Mouse (Mus musculus): ENCODE data around the gene Sergef.

Sergef gene

GRCm38 (mm10) chr7:46448922-46449645 is 190.5 kb downstream of the Sergef start:
- in situ Hi-C loops (cut with MboI, MseI): no loop called here

- in situ Hi-C loops (cut with MboI, MseI): no loop called here
Observed at GRCm38 (mm10) chr7:46447473-46448165, 192.0 kb downstream of the Sergef start.

GRCm38 (mm10) chr7:46445896-46446295 is 193.7 kb downstream of the Sergef start:
- in situ Hi-C loops (cut with MboI, MseI): no loop called here

GRCm38 (mm10) chr7:46443163-46443562 is 196.4 kb downstream of the Sergef start:
- in situ Hi-C loops (cut with MboI, MseI): no loop called here

- in situ Hi-C loops (cut with MboI, MseI): no loop called here
Observed at GRCm38 (mm10) chr7:46438537-46439141, 201.0 kb downstream of the Sergef start.

GRCm38 (mm10) chr7:46435833-46436232 is 203.8 kb downstream of the Sergef start:
- in situ Hi-C loops (cut with MboI, MseI): no loop called here

- in situ Hi-C loops (cut with MboI, MseI): no loop called here
Observed at GRCm38 (mm10) chr7:46433874-46434273, 205.7 kb downstream of the Sergef start.

- in situ Hi-C loops (cut with MboI, MseI): loop anchor here (10.0 kb wide), 1 partner anchor 460 kb away; no protein-coding TSS in a partner anchor
Observed at GRCm38 (mm10) chr7:46425012-46425411, 214.6 kb downstream of the Sergef start.

- in situ Hi-C loops (cut with MboI, MseI): loop anchor here (10.0 kb wide), 1 partner anchor 459 kb away; no protein-coding TSS in a partner anchor
Observed at GRCm38 (mm10) chr7:46423951-46424350, 215.7 kb downstream of the Sergef start.

GRCm38 (mm10) chr7:46422764-46423412 is 216.7 kb downstream of the Sergef start:
- in situ Hi-C loops (cut with MboI, MseI): loop anchor here (10.0 kb wide), 1 partner anchor 458 kb away; no protein-coding TSS in a partner anchor

GRCm38 (mm10) chr7:46422052-46422763 is 217.4 kb downstream of the Sergef start:
- in situ Hi-C loops (cut with MboI, MseI): loop anchor here (10.0 kb wide), 1 partner anchor 457 kb away; no protein-coding TSS in a partner anchor

- in situ Hi-C loops (cut with MboI, MseI): loop anchor here (10.0 kb wide), 1 partner anchor 457 kb away; no protein-coding TSS in a partner anchor
Observed at GRCm38 (mm10) chr7:46421535-46421934, 218.1 kb downstream of the Sergef start.

GRCm38 (mm10) chr7:46418102-46418622 is 221.4 kb downstream of the Sergef start:
- in situ Hi-C loops (cut with MboI, MseI): no loop called here

GRCm38 (mm10) chr7:46417467-46417866 is 222.1 kb downstream of the Sergef start:
- in situ Hi-C loops (cut with MboI, MseI): no loop called here

- in situ Hi-C loops (cut with MboI, MseI): no loop called here
Observed at GRCm38 (mm10) chr7:46415818-46416425, 223.7 kb downstream of the Sergef start.

- in situ Hi-C loops (cut with MboI, MseI): no loop called here
Observed at GRCm38 (mm10) chr7:46413959-46414725, 225.5 kb downstream of the Sergef start.

GRCm38 (mm10) chr7:46412823-46413222 is 226.8 kb downstream of the Sergef start:
- in situ Hi-C loops (cut with MboI, MseI): no loop called here

- in situ Hi-C loops (cut with MboI, MseI): no loop called here
Observed at GRCm38 (mm10) chr7:46410727-46411126, 228.9 kb downstream of the Sergef start.

- in situ Hi-C loops (cut with MboI, MseI): no loop called here
Observed at GRCm38 (mm10) chr7:46409204-46409789, 230.3 kb downstream of the Sergef start.
